Mouse (Mus musculus) limb, embryonic 14.5 days (tissue): ENCODE measurements around the gene Aebp1. TPM values are rescaled to one million over a fixed set of nuclear protein-coding genes. Genes with fewer than 3 reads are reported as not detected.

Source experiments
- ATAC-seq: fragments of 200-750 bp; cut with Nextera tagmentation; 2 replicates; pipeline ENCODE4 v1.8.0; 2017; ENCODE audit warnings: low read depth, moderate number of reproducible peaks, moderate TSS enrichment; ENCODE audit not compliant: low FRiP score
- DNase-seq: peaks from one replicate; pipeline ENCODE4 v3.0.0-alpha.2; 2015; ENCODE audit warnings: low spot score
- H3K27ac ChIP-seq: fragments of 300-500 bp; sonication (generic); replicated peaks from 2 replicates; pipeline ENCODE4 v1.5.1; 2014; ENCODE audit warnings: low read depth, mild to moderate bottlenecking, low read length, moderate library complexity, mixed read lengths
- H3K27me3 ChIP-seq: fragments of 300-500 bp; sonication (generic); 2 replicates; pipeline ENCODE4 v1.6.1; 2014; ENCODE audit warnings: low read length, mixed read lengths; ENCODE audit not compliant: control insufficient read depth, insufficient read depth
- H3K36me3 ChIP-seq: fragments of 300-500 bp; sonication (generic); 2 replicates; pipeline ENCODE4 v1.6.1; 2014; ENCODE audit warnings: mild to moderate bottlenecking, low read length, moderate library complexity, mixed read lengths; ENCODE audit not compliant: control insufficient read depth, insufficient read depth
- H3K4me1 ChIP-seq: fragments of 300-500 bp; sonication (generic); 2 replicates; pipeline ENCODE4 v1.6.1; 2014; ENCODE audit warnings: antibody characterized with exemption, low read length, mixed read lengths; ENCODE audit not compliant: control insufficient read depth, insufficient read depth
- H3K4me2 ChIP-seq: fragments of 300-500 bp; sonication (generic); replicated peaks from 2 replicates; pipeline ENCODE4 v1.6.1; 2014; ENCODE audit warnings: low read depth, mild to moderate bottlenecking, low read length, moderate library complexity; ENCODE audit not compliant: severe bottlenecking
- H3K4me3 ChIP-seq: fragments of 300-500 bp; sonication (generic); replicated peaks from 2 replicates; pipeline ENCODE4 v1.5.1; 2014; ENCODE audit warnings: low read length
- H3K9ac ChIP-seq: fragments of 300-500 bp; sonication (generic); 2 replicates; pipeline ENCODE4 v1.6.1; 2014; ENCODE audit warnings: mild to moderate bottlenecking, low read depth, low read length, moderate library complexity; ENCODE audit not compliant: severe bottlenecking
- H3K9me3 ChIP-seq: fragments of 300-500 bp; sonication (generic); 2 replicates; pipeline ENCODE4 v1.6.1; 2016; ENCODE audit warnings: low read length; ENCODE audit not compliant: control insufficient read depth
- POLR2A ChIP-seq: fragments of 200-500 bp; IDR thresholded peaks from 2 replicates; pipeline ENCODE4 v1.8.0; 2012; ENCODE audit warnings: inconsistent platforms, mild to moderate bottlenecking, moderate library complexity, borderline replicate concordance; ENCODE audit not compliant: insufficient read depth, insufficient read length; ENCODE audit errors: extremely low read depth
- WGBS: fragments of 180-500 bp; shearing (Covaris S2); extraction: QIAGEN DNeasy Blood & Tissue Kit; methylation state at CpG from one replicate; pipeline ENCODE4 v1.1.7; 2014; 5-methylcytosine and 5-hydroxymethylcytosine counted together
- polyA plus RNA-seq, 2 experiments: library from polyadenylated mRNA; depleted of rRNA in 1 of 2; stranded (reverse) in 1 of 2; unstranded in 1 of 2; fragments of >200 nt; fragmentation: Nextera tagmentation in 1 of 2; extraction: Ambion mirVana in 1 of 2; gene quantifications; 2 replicates each; pipeline versions ENCODE4 v1.2.1 to v1.2.3; 2012 to 2014

Aebp1 gene
- polyA plus RNA-seq, 2 experiments: 51.7 to 60.6 TPM

DNA sequence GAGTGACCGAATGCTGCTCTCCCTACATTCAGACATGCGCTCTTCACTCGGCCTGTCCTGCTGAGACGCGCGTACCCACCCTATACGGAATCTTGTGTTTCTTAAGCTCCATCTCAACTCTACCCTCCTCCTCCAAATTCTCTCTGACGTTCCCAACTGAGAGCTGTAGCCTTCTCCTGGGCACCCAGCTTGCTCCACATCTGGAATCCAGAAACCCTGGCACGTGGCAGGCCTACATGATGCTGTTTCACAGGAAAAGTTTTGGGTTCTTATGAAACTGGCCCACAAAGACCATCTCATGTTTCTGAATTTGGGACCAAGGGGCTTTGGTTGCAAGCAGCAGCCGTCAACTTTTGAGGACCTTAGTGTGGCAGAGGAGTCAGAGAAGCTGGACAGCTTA, 37.5 kb downstream of the Aebp1 start:
- ATAC-seq: no peak
- no peak for TF ChIP-seq POLR2A
- peaks cover 10% of the 10 kb centered on the region; the same call in 1 of the 2 replicates for H3K27me3 ChIP-seq
- H3K4me3 ChIP-seq: no peak overlapping the region
- no peak overlapping the region for H3K4me2 ChIP-seq
- H3K9me3 ChIP-seq: no peaks in the 10 kb centered on the region
- H3K36me3 ChIP-seq: no peaks in the 10 kb centered on the region
- H3K4me1 ChIP-seq: peaks cover 22% of the 10 kb centered on the region
- 78% methylated on average over 10 of the region's 10 CpGs for WGBS
- no peak overlapping the region for H3K9ac ChIP-seq
- H3K27ac ChIP-seq: no peak overlapping the region
- DNase-seq: no peak

DNA sequence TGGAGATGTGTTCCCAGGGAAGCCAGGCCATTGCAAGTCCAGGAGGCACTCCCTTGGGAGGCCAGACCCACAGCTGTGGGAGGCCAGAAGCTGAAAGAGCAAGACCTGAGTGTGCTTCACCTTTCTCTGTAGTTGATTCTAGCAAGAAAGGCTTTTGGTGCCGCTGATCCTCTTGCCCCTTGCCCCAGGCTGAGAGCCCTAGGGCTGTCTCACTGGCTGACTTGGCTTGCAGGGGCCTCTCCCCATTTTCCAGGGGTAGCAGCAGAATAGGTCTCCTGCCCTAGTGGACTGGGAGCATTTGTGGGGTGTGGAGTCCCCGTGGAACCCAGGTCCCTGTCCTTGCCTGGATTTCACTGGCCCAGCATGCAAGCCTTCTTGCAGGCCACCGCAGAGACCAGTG, 39.6 kb downstream of the Aebp1 start:
- no peak for TF ChIP-seq POLR2A
- peak overlapping the region; percentile 80 for H3K4me2 ChIP-seq
- peak overlapping the region; percentile 54 for H3K9ac ChIP-seq
- ATAC-seq (no peak), DNase-seq (no peak)
- WGBS: 9% methylated on average over 3 of the region's 3 CpGs
- peaks cover 22% of the 10 kb centered on the region for H3K4me1 ChIP-seq
- H3K27me3 ChIP-seq: peaks cover 10% of the 10 kb centered on the region; the same call in 1 of the 2 replicates
- peak overlapping the region; percentile 46 for H3K4me3 ChIP-seq
- H3K9me3 ChIP-seq: no peaks in the 10 kb centered on the region
- H3K36me3 ChIP-seq: no peaks in the 10 kb centered on the region
- no peak overlapping the region for H3K27ac ChIP-seq

DNA sequence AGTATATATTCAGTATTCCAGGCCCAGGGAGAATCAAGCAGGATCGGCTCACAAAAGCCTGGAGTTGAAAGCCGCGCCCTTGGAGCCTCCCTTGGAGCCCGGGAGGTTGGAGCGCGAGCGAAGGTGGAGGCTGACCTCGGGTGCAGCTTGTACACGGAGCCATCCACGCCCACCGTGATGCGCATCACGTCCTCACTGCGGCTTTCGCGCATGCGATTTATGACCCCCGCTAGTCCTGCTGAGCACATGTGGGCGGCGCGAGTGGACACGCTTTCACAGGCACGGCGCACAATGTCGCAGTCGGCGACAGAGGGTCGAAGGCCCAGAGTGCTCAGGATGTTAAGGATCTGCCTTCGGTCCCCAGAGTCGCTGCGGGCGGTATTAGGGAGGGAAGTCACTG, 40.2 kb downstream of the Aebp1 start:
- Histone ChIP-seq H3K4me3 (peak overlapping the region; percentile 46), H3K36me3 (no peaks in the 10 kb centered on the region), H3K4me1 (peaks cover 22% of the 10 kb centered on the region), H3K9ac (peak overlapping the region; percentile 54), H3K9me3 (no peaks in the 10 kb centered on the region), H3K4me2 (peak overlapping the region; percentile 80), H3K27me3 (peaks cover 10% of the 10 kb centered on the region; the same call in 1 of the 2 replicates), H3K27ac (no peak overlapping the region)
- ATAC-seq (peak; percentile 81), DNase-seq (peak; percentile 76)
- 3% methylated on average over 27 of the region's 32 CpGs for WGBS
- TF ChIP-seq POLR2A: 0 out of 2 replicates have a peak, but pooled peaks have one; percentile 10

DNA sequence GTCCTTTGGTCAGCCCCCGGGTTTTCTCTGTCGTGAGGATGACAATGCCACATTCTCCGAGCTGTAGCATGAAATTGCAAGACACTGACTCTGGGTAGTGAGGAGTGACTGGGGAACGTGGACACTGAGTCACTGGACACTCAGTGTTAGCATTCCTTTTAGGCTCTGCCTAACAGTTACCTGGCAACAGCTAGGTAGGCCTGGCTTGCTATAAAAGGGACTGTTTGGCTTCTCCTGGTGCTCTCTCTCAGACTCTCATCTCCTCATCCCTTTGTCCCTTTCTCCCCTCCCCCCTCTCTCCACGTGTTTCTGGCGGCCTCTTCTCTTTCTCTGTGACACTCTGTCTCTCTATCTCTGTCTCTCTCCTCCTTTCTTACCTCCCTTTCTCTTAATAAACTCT, 40.6 kb downstream of the Aebp1 start:
- Histone ChIP-seq H3K9ac (peak overlapping the region; percentile 54), H3K36me3 (no peaks in the 10 kb centered on the region), H3K4me2 (peak overlapping the region; percentile 80), H3K27ac (no peak overlapping the region), H3K27me3 (peaks cover 7% of the 10 kb centered on the region; the same call in 1 of the 2 replicates), H3K4me1 (peaks cover 18% of the 10 kb centered on the region), H3K4me3 (peak overlapping the region; percentile 46), H3K9me3 (no peaks in the 10 kb centered on the region)
- 14% methylated on average over 6 of the region's 6 CpGs for WGBS
- TF ChIP-seq POLR2A: no peak
- 0 out of 2 replicates have a peak, but pooled peaks have one; percentile 7 for ATAC-seq
- DNase-seq: no peak

DNA sequence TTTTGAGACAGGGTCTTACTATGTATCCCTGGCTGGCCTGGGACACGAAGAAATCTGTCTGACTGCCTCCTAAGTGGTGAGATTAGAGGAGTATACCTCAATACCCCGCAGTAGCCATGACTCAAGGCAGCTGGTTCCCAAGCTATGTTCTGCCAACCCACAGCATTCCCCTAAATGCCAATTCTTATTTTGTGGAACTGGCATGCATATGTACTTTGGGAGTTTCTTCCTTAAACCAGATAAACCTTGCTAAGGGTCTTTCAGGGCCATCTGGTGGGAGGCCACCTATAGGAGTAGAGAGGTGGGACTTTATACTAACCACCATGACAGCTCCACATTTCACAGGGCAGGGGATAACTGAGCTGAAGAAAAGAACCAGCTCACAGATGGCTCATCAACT, 42.1 kb downstream of the Aebp1 start:
- no peak for DNase-seq
- no peak overlapping the region for H3K27ac ChIP-seq
- no peaks in the 10 kb centered on the region for H3K36me3 ChIP-seq
- WGBS: 79% methylated on average over 2 of the region's 2 CpGs
- H3K9ac ChIP-seq: no peak overlapping the region
- H3K9me3 ChIP-seq: no peaks in the 10 kb centered on the region
- no peak for ATAC-seq
- H3K4me2 ChIP-seq: no peak overlapping the region
- TF ChIP-seq POLR2A: no peak
- no peaks in the 10 kb centered on the region for H3K27me3 ChIP-seq
- H3K4me1 ChIP-seq: peaks cover 15% of the 10 kb centered on the region
- H3K4me3 ChIP-seq: no peak overlapping the region

DNA sequence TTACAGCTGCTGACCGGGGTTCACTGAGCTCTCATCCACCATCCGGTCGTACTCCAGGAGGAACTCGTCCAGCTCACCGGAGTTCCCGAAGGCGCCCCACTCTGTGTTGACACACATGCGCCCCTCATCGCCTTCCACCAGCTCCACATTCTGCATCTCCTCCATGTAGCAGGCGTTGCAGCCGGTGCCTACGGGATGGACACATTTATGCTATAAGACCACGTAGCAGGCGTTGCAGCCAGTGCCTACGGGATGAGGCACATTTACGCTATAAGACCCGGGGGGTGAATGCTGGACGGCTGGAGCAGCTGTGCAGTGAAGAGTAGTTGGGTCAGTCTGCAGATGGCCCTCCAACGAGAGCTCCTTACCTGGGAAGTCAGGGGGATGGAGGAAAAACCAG, 42.6 kb downstream of the Aebp1 start:
- Histone ChIP-seq H3K36me3 (no peaks in the 10 kb centered on the region), H3K4me3 (no peak overlapping the region), H3K4me2 (no peak overlapping the region), H3K4me1 (peaks cover 15% of the 10 kb centered on the region), H3K9ac (no peak overlapping the region), H3K9me3 (no peaks in the 10 kb centered on the region), H3K27me3 (no peaks in the 10 kb centered on the region), H3K27ac (no peak overlapping the region)
- no peak for TF ChIP-seq POLR2A
- DNase-seq: no peak
- 80% methylated on average over 19 of the region's 19 CpGs for WGBS
- no peak for ATAC-seq
